Mouse (Mus musculus) right cerebral cortex, adult 18-20 months (tissue): Measurements from ENCODE around the gene Olfr312.
A peak's percentile ranks its signal among the peaks of the same experiment; 100 is the strongest.

Source experiments
- DNase-seq: peaks from one replicate; pipeline ENCODE4 v3.0.0; 2022; ENCODE audit warnings: mixed read lengths

Gene Olfr312

DNA sequence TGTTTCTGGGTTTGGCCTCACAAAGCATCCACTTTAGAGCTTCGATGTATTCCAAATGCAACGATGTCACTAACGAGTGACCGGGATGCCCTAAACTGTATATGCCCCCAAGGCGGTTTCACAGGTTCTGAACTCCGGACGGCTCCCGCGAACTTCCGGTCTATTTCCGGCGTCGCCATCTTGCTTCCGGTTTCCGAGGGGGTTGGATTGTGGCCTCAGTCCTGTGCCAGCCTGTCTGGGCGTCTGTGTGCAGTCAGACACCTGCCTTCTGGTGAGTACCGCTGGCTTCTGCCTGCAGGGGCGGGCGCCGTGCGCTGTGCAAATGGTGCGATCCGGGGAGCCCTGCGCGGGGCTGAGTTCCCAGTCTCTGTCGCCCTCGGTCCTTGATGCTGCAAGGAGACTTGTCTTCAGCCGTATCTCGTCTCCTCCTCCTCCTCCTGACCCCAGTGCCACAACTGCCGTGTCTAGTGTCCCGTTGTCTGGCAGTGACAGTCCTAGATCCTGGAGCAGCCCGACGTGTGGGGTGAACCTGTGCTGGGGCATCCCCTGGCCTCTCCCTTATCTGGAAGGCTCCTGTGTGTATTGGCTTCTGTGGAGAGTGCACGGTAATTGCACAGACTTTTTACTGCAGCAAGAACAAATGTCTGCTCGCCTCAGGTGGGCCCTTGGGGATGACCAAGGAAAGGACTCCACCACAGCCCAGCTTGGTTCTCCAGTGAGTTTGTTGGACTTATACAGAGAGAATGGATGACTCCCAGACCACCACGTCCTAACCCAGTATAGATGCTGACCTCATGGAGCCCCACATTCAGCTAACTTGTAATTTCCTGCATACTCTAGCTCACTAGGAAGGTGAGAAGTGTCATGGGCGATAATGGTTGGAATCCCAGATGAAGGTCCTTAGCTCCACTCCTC is 38.3 kb downstream of the Olfr312 start, which contains the start of gene 2810021J22Rik:
Gene 2810021J22Rik, plus strand, starts transcription at position 178 of the 915 bp plus-strand sequence.
- peak; percentile 86 for DNase-seq

GRCm38 (mm10) chr11:58867954-58868330 is 38.9 kb downstream of the Olfr312 start:
- DNase-seq = no peak

DNA sequence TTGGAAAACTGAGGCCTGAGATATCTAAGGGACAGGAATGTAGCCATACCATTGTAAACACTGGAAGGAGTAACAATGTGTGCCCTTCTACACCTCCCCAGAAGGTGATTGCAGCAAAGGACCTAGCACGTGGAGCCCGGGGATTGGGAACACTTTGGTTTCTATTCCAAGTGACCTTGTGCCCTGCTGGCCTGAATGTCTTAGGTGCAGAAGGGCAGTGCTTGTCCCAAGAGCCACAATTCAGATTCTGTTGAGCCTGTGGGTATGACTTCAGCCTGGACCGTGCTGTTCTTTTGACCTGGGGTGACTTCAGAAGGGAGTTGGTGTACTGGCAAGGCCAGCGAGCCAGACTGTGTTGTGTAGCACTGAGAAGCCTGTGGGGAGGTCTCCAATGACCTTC is 41.9 kb downstream of the Olfr312 start:
- no peak for DNase-seq

- no peak for DNase-seq
Observed at GRCm38 (mm10) chr11:58883756-58884155, 54.7 kb downstream of the Olfr312 start.
